ENCODE assay signal across 24 mouse cellular contexts in genomic region chr11:62161450-62161849, GRCm38 (mm10).
DNase-seq lines count a peak whose midpoint lies in the region; ATAC-seq and TF ChIP-seq lines count a peak whose summit lies in the region.
"Had no signal": no experiment of that assay in that cellular context is flagged by ENCODE, and none has a peak within 500 bp of the region (broad histone marks: within the 10 kb centered on the region; RNA-seq: fewer than 3 reads in every experiment).

No protein-coding gene starts in this region.

- TF ChIP-seq CTCF in intestine, postnatal 0 days (IDR thresholded peaks at IDR 0.05; ENCODE audit: low read depth): peak; percentile 40
- TF ChIP-seq CTCF in midbrain, postnatal 0 days (IDR thresholded peaks at IDR 0.05): 0 out of 2 replicates have a peak, but pooled peaks have one; percentile 1

- H3K4me3 ChIP-seq in intestine, postnatal 0 days (ENCODE audit: low read depth, low read length): no peak overlapping the region
- H3K4me3 ChIP-seq in intestine, embryonic 15.5 days (replicated peaks): no peak overlapping the region
- no peak overlapping the region for H3K4me3 ChIP-seq in liver, embryonic 12.5 days
- H3K4me3 ChIP-seq in midbrain, postnatal 0 days (ENCODE audit: low read depth, low read length): no peak overlapping the region
- no peak overlapping the region for H3K4me3 ChIP-seq in midbrain, embryonic 16.5 days (ENCODE audit: low read depth, low read length)
- H3K4me3 ChIP-seq: embryonic facial prominence, embryonic 12.5 days; embryonic facial prominence, embryonic 15.5 days; gastrocnemius, adult 2 months; heart, embryonic 10.5 days; heart, embryonic 13.5 days had no signal

- peaks cover 7% of the 10 kb centered on the region; the same call in 1 of the 2 replicates for H3K36me3 ChIP-seq in intestine, postnatal 0 days (ENCODE audit: control insufficient read depth, insufficient read depth)
- H3K36me3 ChIP-seq in intestine, embryonic 15.5 days: no peaks in the 10 kb centered on the region
- H3K36me3 ChIP-seq in liver, embryonic 12.5 days: peaks cover 49% of the 10 kb centered on the region
- peaks cover 5% of the 10 kb centered on the region; the same call in 1 of the 2 replicates for H3K36me3 ChIP-seq in midbrain, postnatal 0 days (ENCODE audit: insufficient read depth, low read length)
- H3K36me3 ChIP-seq in midbrain, embryonic 16.5 days (ENCODE audit: control insufficient read depth, insufficient read depth, low read length): no peaks in the 10 kb centered on the region

- no peaks in the 10 kb centered on the region for H3K4me1 ChIP-seq in intestine, postnatal 0 days (replicated peaks; ENCODE audit: control insufficient read depth, insufficient read depth, low read length)
- no peaks in the 10 kb centered on the region for H3K4me1 ChIP-seq in intestine, embryonic 15.5 days (replicated peaks)
- H3K4me1 ChIP-seq in liver, embryonic 12.5 days: peaks cover 67% of the 10 kb centered on the region
- H3K4me1 ChIP-seq in midbrain, postnatal 0 days (ENCODE audit: insufficient read depth, low read length): no peaks in the 10 kb centered on the region
- H3K4me1 ChIP-seq in midbrain, embryonic 16.5 days (ENCODE audit: control insufficient read depth, insufficient read depth, low read length): no peaks in the 10 kb centered on the region
- H3K4me1 ChIP-seq: heart, embryonic 10.5 days; heart, embryonic 13.5 days had no signal

- no peak overlapping the region for H3K27ac ChIP-seq in intestine, postnatal 0 days (ENCODE audit: low read depth, low read length)
- no peak overlapping the region for H3K27ac ChIP-seq in intestine, embryonic 15.5 days
- H3K27ac ChIP-seq in liver, embryonic 12.5 days: peak overlapping the region; percentile 29; the same call in 1 of the 2 replicates
- H3K27ac ChIP-seq in midbrain, postnatal 0 days (ENCODE audit: low read depth, low read length): no peak overlapping the region
- H3K27ac ChIP-seq in midbrain, embryonic 16.5 days (ENCODE audit: low read length): no peak overlapping the region
- H3K27ac ChIP-seq: embryonic facial prominence, embryonic 12.5 days; embryonic facial prominence, embryonic 15.5 days; gastrocnemius, adult 2 months; heart, embryonic 10.5 days; heart, embryonic 13.5 days; hindbrain, embryonic 14.5 days had no signal

- ATAC-seq in intestine, postnatal 0 days: no peak
- no peak for ATAC-seq in intestine, embryonic 15.5 days
- ATAC-seq in liver, embryonic 12.5 days: no peak
- ATAC-seq in midbrain, postnatal 0 days (ENCODE audit: low FRiP score): no peak
- ATAC-seq in midbrain, embryonic 16.5 days: no peak
- ATAC-seq: forebrain, embryonic 14.5 days; forebrain, postnatal 0 days had no signal

- no peaks in the 10 kb centered on the region for H3K27me3 ChIP-seq in intestine, postnatal 0 days (replicated peaks; ENCODE audit: control insufficient read depth, insufficient read depth, low read length)
- no peaks in the 10 kb centered on the region for H3K27me3 ChIP-seq in intestine, embryonic 15.5 days (replicated peaks)
- H3K27me3 ChIP-seq in liver, embryonic 12.5 days (replicated peaks): no peaks in the 10 kb centered on the region
- no peaks in the 10 kb centered on the region for H3K27me3 ChIP-seq in midbrain, postnatal 0 days (ENCODE audit: insufficient read depth, low read length)
- H3K27me3 ChIP-seq in midbrain, embryonic 16.5 days (ENCODE audit: control insufficient read depth, insufficient read depth, low read depth, low read length): no peaks in the 10 kb centered on the region
- H3K27me3 ChIP-seq: embryonic facial prominence, embryonic 12.5 days; embryonic facial prominence, embryonic 15.5 days; heart, embryonic 13.5 days had no signal

- no peak overlapping the region for H3K9ac ChIP-seq in intestine, postnatal 0 days (ENCODE audit: low read depth, low read length)
- H3K9ac ChIP-seq in intestine, embryonic 15.5 days: no peak overlapping the region
- no peak overlapping the region for H3K9ac ChIP-seq in liver, embryonic 12.5 days
- H3K9ac ChIP-seq in midbrain, postnatal 0 days (replicated peaks; ENCODE audit: low read length, poor library complexity, severe bottlenecking): no peak overlapping the region
- no peak overlapping the region for H3K9ac ChIP-seq in midbrain, embryonic 16.5 days (ENCODE audit: low read depth, low read length)
- H3K9ac ChIP-seq: embryonic facial prominence, embryonic 12.5 days; embryonic facial prominence, embryonic 15.5 days; forebrain, postnatal 0 days; heart, embryonic 13.5 days; hindbrain, embryonic 14.5 days had no signal

- H3K4me2 ChIP-seq in intestine, postnatal 0 days (replicated peaks; ENCODE audit: low read depth): no peak overlapping the region
- H3K4me2 ChIP-seq in intestine, embryonic 15.5 days (replicated peaks): no peak overlapping the region
- H3K4me2 ChIP-seq in liver, embryonic 12.5 days: 0 out of 2 replicates have a peak overlapping the region, but pooled peaks have one; percentile 4
- no peak overlapping the region for H3K4me2 ChIP-seq in midbrain, postnatal 0 days (ENCODE audit: low read depth, low read length, poor library complexity, severe bottlenecking)
- no peak overlapping the region for H3K4me2 ChIP-seq in midbrain, embryonic 16.5 days (ENCODE audit: low read length)
- H3K4me2 ChIP-seq: embryonic facial prominence, embryonic 12.5 days; embryonic facial prominence, embryonic 15.5 days; heart, embryonic 13.5 days; hindbrain, embryonic 14.5 days had no signal

- H3K9me3 ChIP-seq in intestine, postnatal 0 days (ENCODE audit: control insufficient read depth): no peaks in the 10 kb centered on the region
- H3K9me3 ChIP-seq in intestine, embryonic 15.5 days: no peaks in the 10 kb centered on the region
- no peaks in the 10 kb centered on the region for H3K9me3 ChIP-seq in liver, embryonic 12.5 days (replicated peaks)
- H3K9me3 ChIP-seq in midbrain, postnatal 0 days (ENCODE audit: low read length): no peaks in the 10 kb centered on the region
- no peaks in the 10 kb centered on the region for H3K9me3 ChIP-seq in midbrain, embryonic 16.5 days (replicated peaks; ENCODE audit: control insufficient read depth, low read length, poor library complexity, severe bottlenecking)
- H3K9me3 ChIP-seq: embryonic facial prominence, embryonic 12.5 days; embryonic facial prominence, embryonic 15.5 days; heart, embryonic 10.5 days; heart, embryonic 13.5 days had no signal

- no peak for DNase-seq in liver
- DNase-seq in midbrain, postnatal 0 days (ENCODE audit: low spot score): no peak
- no peak for DNase-seq in heart, adult 9 months (ENCODE audit: low spot score in 2 of 2)
- DNase-seq: adrenal gland, adult 2 months; adrenal gland, postnatal 14 days; cerebellum, adult 11 months; cerebellum, adult 2 months; cerebellum, adult 9-11 months; cerebellum, postnatal 25 days; forebrain, postnatal 0 days; gastrocnemius, adult 2 months; gastrocnemius, postnatal 14 days; heart, postnatal 14 days; heart, postnatal 4 days had no signal

- 97% methylated on average over 2 of the region's 2 CpGs for WGBS in intestine, postnatal 0 days
- WGBS in intestine, embryonic 15.5 days: 88% methylated on average over 2 of the region's 2 CpGs
- WGBS in liver, embryonic 12.5 days (ENCODE audit: insufficient replicate concordance): 86% methylated on average over 2 of the region's 2 CpGs
- 89% methylated on average over 2 of the region's 2 CpGs for WGBS in midbrain, postnatal 0 days
- 93% methylated on average over 2 of the region's 2 CpGs for WGBS in midbrain, embryonic 16.5 days
